Mouse (Mus musculus) heart, embryonic 14.5 days (tissue): ENCODE measurements around the gene Ccdc88c. TPM values are rescaled to one million over a fixed set of nuclear protein-coding genes. Genes with fewer than 3 reads are reported as not detected.

ENCODE experiments used
- ATAC-seq: fragments of 200-750 bp; cut with Nextera tagmentation; 2 replicates; pipeline ENCODE4 v1.8.0; 2017; ENCODE audit warnings: low read depth, moderate TSS enrichment; ENCODE audit not compliant: insufficient number of reproducible peaks, insufficient read depth, low FRiP score
- H3K27ac ChIP-seq, 2 experiments: fragments of 200-500 bp in 1 of 2; fragments of 300-500 bp in 1 of 2; sonication (generic) in 1 of 2; replicated peaks in 1 of 2; 2 replicates each; pipeline ENCODE4 v1.5.1; 2012 to 2014; ENCODE audit warnings: low read depth in 2 of 2, low read length in 2 of 2, control low read depth in 1 of 2, mild to moderate bottlenecking in 1 of 2, mixed read lengths in 1 of 2; ENCODE audit not compliant: control insufficient read depth in 1 of 2, insufficient read depth in 1 of 2
- H3K27me3 ChIP-seq: fragments of 300-500 bp; sonication (generic); 2 replicates; pipeline ENCODE4 v1.6.1; 2014; ENCODE audit warnings: mild to moderate bottlenecking, low read length, control low read depth; ENCODE audit not compliant: control insufficient read depth, insufficient read depth
- H3K36me3 ChIP-seq: fragments of 300-500 bp; sonication (generic); 2 replicates; pipeline ENCODE4 v1.6.1; 2014; ENCODE audit warnings: mild to moderate bottlenecking, control low read depth, low read length, mixed read lengths; ENCODE audit not compliant: control insufficient read depth, insufficient read depth
- H3K4me1 ChIP-seq, 2 experiments: fragments of 200-500 bp in 1 of 2; fragments of 300-500 bp in 1 of 2; sonication (generic) in 1 of 2; 2 replicates each; pipeline ENCODE4 v1.6.1; 2012 to 2014; ENCODE audit warnings: low read length in 2 of 2, control low read depth in 1 of 2, mixed read lengths in 1 of 2; ENCODE audit not compliant: control insufficient read depth in 2 of 2, insufficient read depth in 2 of 2
- H3K4me2 ChIP-seq: fragments of 300-500 bp; sonication (generic); 2 replicates; pipeline ENCODE4 v1.6.1; 2014; ENCODE audit warnings: mild to moderate bottlenecking, low read length
- H3K4me3 ChIP-seq, 2 experiments: fragments of 200-500 bp in 1 of 2; fragments of 300-500 bp in 1 of 2; sonication (generic) in 1 of 2; 2 replicates each; pipeline ENCODE4 v1.5.1; 2012 to 2014; ENCODE audit warnings: low read length in 2 of 2, mild to moderate bottlenecking in 2 of 2, control low read depth in 1 of 2, low read depth in 1 of 2, moderate library complexity in 1 of 2; ENCODE audit not compliant: control insufficient read depth in 1 of 2, insufficient read depth in 1 of 2
- H3K9ac ChIP-seq: fragments of 300-500 bp; sonication (generic); 2 replicates; pipeline ENCODE4 v1.6.1; 2014; ENCODE audit warnings: mild to moderate bottlenecking, low read length
- H3K9me3 ChIP-seq: fragments of 300-500 bp; sonication (generic); 2 replicates; pipeline ENCODE4 v1.6.1; 2016; ENCODE audit warnings: low read length, control low read depth; ENCODE audit not compliant: control insufficient read depth
- WGBS: fragments of 180-500 bp; shearing (Covaris S2); extraction: QIAGEN DNeasy Blood & Tissue Kit; methylation state at CpG from one replicate; pipeline ENCODE4 v1.1.7; 2014; 5-methylcytosine and 5-hydroxymethylcytosine counted together
- polyA plus RNA-seq: library from polyadenylated mRNA; unstranded; fragments of >200 nt; fragmentation: Nextera tagmentation; extraction: Ambion mirVana; gene quantifications from 2 replicates; pipeline ENCODE4 v1.2.1, GENCODE M21; 2014

Ccdc88c gene
- polyA plus RNA-seq, 1 experiment from 2014 or later: 2.7 TPM

DNA sequence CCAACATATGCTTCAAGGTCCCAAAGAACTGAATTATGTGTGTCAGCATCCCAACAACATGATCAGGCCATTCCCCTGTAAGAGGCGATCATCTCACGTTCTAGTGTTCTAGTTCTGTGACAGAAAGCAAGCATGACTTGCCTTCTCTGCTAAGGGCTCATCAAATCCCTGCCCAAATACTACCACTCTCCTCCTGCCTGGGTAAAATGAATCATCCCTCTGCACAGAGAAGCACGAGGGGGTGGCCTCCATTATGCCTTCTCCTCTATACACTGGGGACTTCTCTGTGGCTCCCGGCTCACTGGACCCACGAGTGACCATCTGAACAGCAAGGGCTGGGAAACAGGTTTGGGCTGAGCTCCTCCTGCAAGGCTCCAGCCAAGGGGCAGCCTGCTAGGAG, 49.2 kb downstream of the Ccdc88c start:
- no peak overlapping the region for H3K4me3 ChIP-seq
- H3K36me3 ChIP-seq: no peaks in the 10 kb centered on the region
- no peaks in the 10 kb centered on the region for H3K9me3 ChIP-seq
- no peak overlapping the region for H3K9ac ChIP-seq
- H3K27me3 ChIP-seq: no peaks in the 10 kb centered on the region
- H3K4me2 ChIP-seq: no peak overlapping the region
- no peak for ATAC-seq
- no peak overlapping the region for H3K27ac ChIP-seq
- H3K4me1 ChIP-seq: peaks cover 17 to 18% of the 10 kb centered on the region in 2 experiments
- WGBS: 83% methylated on average over 5 of the region's 5 CpGs

DNA sequence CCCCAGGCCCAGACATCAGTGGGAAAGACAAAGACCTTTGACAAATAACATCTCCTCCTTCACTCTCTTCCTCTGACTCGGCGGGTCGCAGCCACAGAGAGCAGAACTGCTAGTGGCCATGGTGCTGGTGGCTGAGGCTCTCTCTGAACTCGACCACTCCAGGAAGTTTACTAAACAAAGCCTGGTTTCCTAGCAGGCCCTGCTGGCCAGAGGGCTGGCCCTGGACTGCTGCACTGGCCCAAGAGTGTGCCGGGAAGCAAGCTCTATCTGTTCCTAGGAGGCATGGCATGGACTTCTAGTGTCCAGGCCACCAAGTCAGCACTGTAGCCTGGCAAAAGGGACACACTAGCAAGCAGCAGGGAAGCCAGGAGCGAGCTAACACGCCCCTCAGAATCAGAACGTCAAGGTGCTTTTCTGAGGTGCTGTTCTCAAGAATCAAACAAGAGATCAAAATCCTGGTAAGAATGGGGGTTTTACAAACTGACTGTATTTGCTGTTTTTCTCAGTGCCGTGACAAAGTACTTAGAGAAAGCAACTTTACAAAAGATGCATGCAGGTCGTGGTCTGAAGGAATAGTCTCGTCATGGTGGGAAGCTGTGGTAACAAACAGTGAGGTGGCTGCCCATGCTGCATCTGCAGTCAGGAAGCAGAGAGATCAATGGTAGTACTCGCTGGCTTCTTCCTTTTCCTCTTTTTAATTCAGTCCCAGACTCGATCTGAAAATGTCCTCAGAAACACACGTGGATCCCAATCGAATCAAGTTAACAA, 50.7 kb downstream of the Ccdc88c start:
- WGBS: 63% methylated on average over 15 of the region's 15 CpGs

DNA sequence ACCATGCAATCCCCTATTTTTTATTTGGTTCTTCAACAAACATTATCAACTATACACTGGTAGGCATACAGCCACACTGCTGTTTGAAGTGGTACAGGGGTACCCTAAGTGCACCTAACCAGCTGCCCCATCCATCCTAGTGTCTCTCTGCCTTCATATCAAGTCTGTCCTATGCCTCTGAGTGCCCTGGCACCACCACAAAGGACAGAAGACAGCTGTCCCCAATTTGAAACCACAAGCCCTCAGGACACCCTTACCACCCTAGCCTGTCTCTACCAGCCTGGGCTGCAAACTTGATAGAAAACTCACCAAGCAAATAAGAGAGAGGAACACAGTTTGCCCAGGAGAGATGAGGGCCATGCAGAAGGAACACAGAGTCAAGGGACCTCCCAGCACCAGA, 51.3 kb downstream of the Ccdc88c start:
- Histone ChIP-seq H3K36me3 (no peaks in the 10 kb centered on the region), H3K9ac (no peak overlapping the region), H3K27me3 (no peaks in the 10 kb centered on the region), H3K4me2 (no peak overlapping the region), H3K27ac (no peak overlapping the region), H3K4me3 (no peak overlapping the region), H3K9me3 (no peaks in the 10 kb centered on the region), H3K4me1 (peaks cover 18 to 24% of the 10 kb centered on the region in 2 experiments)
- no peak for ATAC-seq

More for the DNA sequence above, 50.7 kb downstream of the Ccdc88c start:
- Histone ChIP-seq H3K36me3 (no peaks in the 10 kb centered on the region), H3K9ac (no peak overlapping the region), H3K4me3 (no peak overlapping the region), H3K27ac (no peak overlapping the region), H3K4me2 (no peak overlapping the region), H3K9me3 (no peaks in the 10 kb centered on the region), H3K4me1 (peaks cover 20 to 26% of the 10 kb centered on the region in 2 experiments), H3K27me3 (no peaks in the 10 kb centered on the region)
- ATAC-seq: no peak

DNA sequence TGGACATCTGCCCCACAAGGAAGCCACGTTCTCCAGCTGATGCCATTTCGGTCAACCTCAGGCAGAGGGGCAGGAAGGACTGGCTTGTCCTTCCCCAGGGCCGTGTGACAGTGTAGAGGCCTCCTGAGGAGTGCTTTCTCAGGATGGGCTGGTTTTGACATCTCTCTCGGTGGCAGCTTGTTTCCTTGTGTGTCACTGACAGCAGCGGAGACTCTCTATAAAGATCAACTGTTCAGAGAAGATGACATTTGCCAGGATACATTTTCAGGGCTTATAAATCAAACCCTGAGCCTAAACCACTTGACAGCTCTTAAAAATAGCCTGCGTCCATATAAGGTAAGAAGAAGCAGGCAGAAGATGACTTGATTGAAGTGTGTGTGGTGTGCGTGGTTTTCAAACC, 59.0 kb downstream of the Ccdc88c start:
- H3K9ac ChIP-seq: no peak overlapping the region
- no peak overlapping the region for H3K4me2 ChIP-seq
- H3K9me3 ChIP-seq: no peaks in the 10 kb centered on the region
- H3K27me3 ChIP-seq: 0 out of 2 replicates have a peak, but pooled peaks cover 3% of the 10 kb centered on the region
- H3K27ac ChIP-seq: no peak overlapping the region
- WGBS: 43% methylated on average over 7 of the region's 7 CpGs
- no peak for ATAC-seq
- H3K36me3 ChIP-seq: no peaks in the 10 kb centered on the region
- H3K4me1 ChIP-seq: peaks cover 10 to 19% of the 10 kb centered on the region in 2 experiments; a peak in 3 of 4 replicates
- no peak overlapping the region for H3K4me3 ChIP-seq

DNA sequence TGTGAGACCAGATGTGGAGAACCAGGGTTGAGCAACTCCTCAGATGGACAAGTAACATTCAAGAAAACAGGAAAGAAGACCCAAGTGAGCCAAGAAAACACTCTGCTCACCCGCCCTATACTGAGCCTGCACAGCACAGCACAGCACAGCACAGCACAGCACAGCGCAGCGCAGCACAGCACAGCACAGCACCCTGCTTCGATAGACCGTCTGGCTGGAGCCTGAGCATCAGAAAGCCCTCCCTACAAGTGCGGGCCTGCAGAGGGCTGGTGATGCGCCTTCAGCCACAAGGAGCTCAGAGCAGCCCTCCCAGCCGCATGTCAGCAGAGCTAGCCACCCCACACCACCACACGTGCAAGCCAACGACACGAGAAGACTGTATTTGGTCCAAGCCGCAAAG, 61.5 kb downstream of the Ccdc88c start:
- Histone ChIP-seq H3K36me3 (no peaks in the 10 kb centered on the region), H3K9ac (no peak overlapping the region), H3K27me3 (0 out of 2 replicates have a peak, but pooled peaks cover 3% of the 10 kb centered on the region), H3K4me3 (no peak overlapping the region), H3K9me3 (no peaks in the 10 kb centered on the region), H3K4me2 (no peak overlapping the region), H3K27ac (no peak overlapping the region), H3K4me1 (peaks cover 8 to 9% of the 10 kb centered on the region in 2 experiments; a peak in 3 of 4 replicates)
- no peak for ATAC-seq
- WGBS: 87% methylated on average over 12 of the region's 12 CpGs

DNA sequence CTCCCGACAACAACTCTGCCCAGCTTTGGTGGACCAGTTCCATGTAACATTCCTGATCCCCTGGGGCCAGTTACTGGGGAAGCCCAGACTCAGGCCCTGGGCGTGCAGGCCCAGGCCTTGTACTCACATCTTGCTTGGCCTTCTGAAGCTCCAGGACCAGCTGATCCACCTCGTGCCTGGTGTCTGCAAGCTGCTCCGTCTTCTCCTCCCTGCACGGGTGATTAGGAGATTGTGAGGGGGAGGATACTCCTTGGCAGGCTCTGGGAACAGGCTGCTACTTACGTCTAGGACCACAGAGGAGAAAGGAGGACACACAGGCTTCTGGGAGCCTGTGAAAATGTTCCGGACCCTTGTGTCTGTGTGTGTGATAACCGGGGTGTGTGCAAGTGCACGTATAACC, 62.6 kb downstream of the Ccdc88c start:
- no peak for ATAC-seq
- no peak overlapping the region for H3K4me3 ChIP-seq
- H3K27me3 ChIP-seq: 0 out of 2 replicates have a peak, but pooled peaks cover 7% of the 10 kb centered on the region
- no peak overlapping the region for H3K9ac ChIP-seq
- peaks cover 8 to 9% of the 10 kb centered on the region in 2 experiments; a peak in 3 of 4 replicates for H3K4me1 ChIP-seq
- H3K27ac ChIP-seq: no peak overlapping the region
- 72% methylated on average over 9 of the region's 9 CpGs for WGBS
- no peaks in the 10 kb centered on the region for H3K36me3 ChIP-seq
- H3K4me2 ChIP-seq: no peak overlapping the region
- H3K9me3 ChIP-seq: no peaks in the 10 kb centered on the region

DNA sequence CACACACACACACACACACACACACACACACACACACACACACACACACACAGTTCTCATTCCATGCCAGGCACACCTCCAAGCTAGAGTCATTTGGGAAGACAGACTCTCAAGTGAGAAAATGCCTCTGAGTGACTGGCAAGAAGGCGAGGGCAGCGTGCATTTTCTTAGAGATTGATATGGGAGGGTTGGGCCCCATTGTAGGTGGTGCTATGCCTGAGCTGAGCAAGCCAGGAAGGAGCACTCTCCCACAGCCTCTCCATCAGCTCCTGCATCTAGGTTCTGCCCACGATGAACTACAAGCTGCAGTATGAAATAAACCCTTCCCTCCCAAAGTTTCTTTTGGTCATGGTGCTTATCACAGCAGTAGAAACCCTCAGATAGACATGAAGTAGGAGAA, 63.6 kb downstream of the Ccdc88c start:
- Histone ChIP-seq H3K36me3 (no peaks in the 10 kb centered on the region), H3K4me1 (peaks cover 7% of the 10 kb centered on the region in 2 experiments; a peak in 3 of 4 replicates), H3K9ac (no peak overlapping the region), H3K4me3 (no peak overlapping the region), H3K9me3 (no peaks in the 10 kb centered on the region), H3K27ac (no peak overlapping the region), H3K4me2 (no peak overlapping the region), H3K27me3 (0 out of 2 replicates have a peak, but pooled peaks cover 13% of the 10 kb centered on the region)
- WGBS: 61% methylated on average over 3 of the region's 3 CpGs
- ATAC-seq: no peak
